Mouse (Mus musculus) stomach, postnatal 0 days (tissue): Measurements from ENCODE around the gene Vrtn.

Source experiments
- CTCF ChIP-seq: IDR thresholded peaks from 2 replicates; pipeline ENCODE4 v1.5.1; 2016; ENCODE audit warnings: antibody characterized with exemption, low read depth, mild to moderate bottlenecking, moderate library complexity
- EP300 ChIP-seq: optimal IDR thresholded peaks from 2 replicates; pipeline ENCODE3; 2016; ENCODE audit warnings: antibody characterized with exemption

DNA sequence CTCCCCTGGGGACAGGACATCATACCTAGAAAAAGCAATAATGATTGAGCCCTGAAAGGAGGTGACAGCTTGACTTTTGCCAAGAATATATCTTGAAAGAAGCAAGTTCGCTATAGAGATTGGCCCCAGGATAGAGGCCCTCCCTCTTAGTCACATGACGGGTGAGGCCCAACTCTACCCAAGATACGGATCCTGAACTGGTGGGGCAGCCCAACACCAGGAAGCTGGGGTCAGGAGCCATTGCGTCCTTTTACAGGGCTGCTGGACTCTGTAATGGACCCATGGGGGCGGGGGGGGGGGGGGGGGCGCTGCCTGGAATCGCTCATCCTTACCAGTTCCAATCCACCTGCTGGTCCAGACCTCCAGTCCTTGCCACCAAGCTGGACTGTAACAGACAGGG, 36.8 kb upstream of the Vrtn start:
- TF ChIP-seq CTCF (no peak), EP300 (no peak)
